Mouse (Mus musculus) heart, adult 8-10 months (tissue): Measurements from ENCODE around the gene Pex13. TPM values are rescaled to one million over a fixed set of nuclear protein-coding genes. Genes with fewer than 3 reads are reported as not detected.

ENCODE experiments used
- DNase-seq: peaks from one replicate; pipeline ENCODE4 v3.0.0; 2022; ENCODE audit warnings: low spot score
- total RNA-seq, 4 experiments: library from RNA; stranded (reverse); gene quantifications; 2 replicates each; pipeline ENCODE4 v1.2.4; 2022

Pex13 gene
- 10 to 100 TPM; 20.5 to 30.7 (median 28.6) TPM for total RNA-seq

GRCm38 (mm10) chr11:23665798-23666501 lies at the start of gene Pex13:
Gene Pex13 (minus strand): TSS chr11:23665959.
- DNase-seq, result peak; percentile 88

DNA sequence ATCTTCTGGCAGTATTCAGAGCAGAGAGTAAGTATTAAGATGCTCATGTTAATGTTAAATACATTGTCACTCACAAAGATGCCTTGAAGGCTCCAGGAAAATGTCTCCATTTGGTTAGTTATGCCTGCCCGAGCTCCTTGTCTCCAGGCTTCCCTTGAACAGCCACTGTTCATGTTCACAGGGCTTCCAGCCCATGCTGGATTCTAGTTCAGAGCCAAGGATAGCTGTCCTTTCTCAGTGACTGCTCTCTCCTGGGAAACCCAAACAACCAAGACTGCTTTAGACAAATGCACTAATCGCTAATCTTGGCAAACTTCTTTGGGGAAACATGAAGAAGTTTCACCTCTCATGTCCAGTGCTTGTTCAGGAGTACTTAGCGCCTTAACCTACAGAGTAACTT lies 46.5 kb upstream of the Pex13 start:
- DNase-seq, result no peak

- no peak for DNase-seq
These were observed 39.0 kb upstream of the Pex13 start for GRCm38 (mm10) chr11:23704604-23705294.

- no peak for DNase-seq
These were observed 36.1 kb upstream of the Pex13 start for GRCm38 (mm10) chr11:23701831-23702230.

- no peak for DNase-seq
These were observed 33.8 kb upstream of the Pex13 start for GRCm38 (mm10) chr11:23699414-23700095.

- DNase-seq, result no peak
These were observed 32.8 kb upstream of the Pex13 start for GRCm38 (mm10) chr11:23698526-23698925.

- DNase-seq, result no peak
These were observed 30.1 kb upstream of the Pex13 start for GRCm38 (mm10) chr11:23695847-23696246.

DNA sequence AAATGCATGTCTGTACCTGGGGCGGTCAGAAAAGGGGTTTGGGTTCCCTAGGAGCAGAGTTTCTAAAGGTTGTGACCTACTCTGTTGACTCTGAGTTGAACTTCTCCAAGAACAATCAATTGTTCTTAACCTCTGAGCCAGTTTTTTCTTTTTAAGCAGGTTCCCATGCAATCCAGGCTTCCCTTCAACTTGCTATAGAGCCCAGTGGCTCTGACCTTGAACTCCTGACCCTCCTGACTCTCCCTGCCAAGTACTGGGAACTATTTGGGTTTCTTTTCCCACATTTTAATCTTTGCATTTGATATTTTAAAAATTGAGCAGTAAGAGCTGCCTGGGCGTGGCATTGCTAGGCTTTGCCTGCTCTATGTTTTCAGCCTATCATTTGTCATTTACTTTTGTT lies 27.5 kb upstream of the Pex13 start:
- DNase-seq, result no peak

- no peak for DNase-seq
These were observed 22.3 kb upstream of the Pex13 start for GRCm38 (mm10) chr11:23688060-23688459.

DNA sequence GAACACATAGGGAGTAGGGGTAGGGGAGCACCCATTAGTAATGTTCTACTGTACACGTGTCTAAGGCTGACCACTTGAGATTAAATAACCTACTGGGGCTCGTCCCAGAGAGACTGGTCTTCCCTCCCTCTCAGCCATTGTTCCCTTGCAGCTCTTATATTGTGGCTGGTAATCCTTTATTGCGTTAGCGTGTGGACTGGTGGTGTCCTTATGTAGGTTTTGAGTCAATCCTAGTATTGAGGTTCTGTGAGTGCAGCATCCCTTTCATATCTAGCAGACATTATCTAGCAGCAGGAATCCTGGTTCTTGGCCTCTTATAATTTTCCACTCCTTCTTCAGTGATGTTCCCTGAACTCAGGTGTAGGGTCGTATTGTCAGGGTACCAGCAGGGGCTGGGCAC lies 20.9 kb upstream of the Pex13 start:
- no peak for DNase-seq

DNA sequence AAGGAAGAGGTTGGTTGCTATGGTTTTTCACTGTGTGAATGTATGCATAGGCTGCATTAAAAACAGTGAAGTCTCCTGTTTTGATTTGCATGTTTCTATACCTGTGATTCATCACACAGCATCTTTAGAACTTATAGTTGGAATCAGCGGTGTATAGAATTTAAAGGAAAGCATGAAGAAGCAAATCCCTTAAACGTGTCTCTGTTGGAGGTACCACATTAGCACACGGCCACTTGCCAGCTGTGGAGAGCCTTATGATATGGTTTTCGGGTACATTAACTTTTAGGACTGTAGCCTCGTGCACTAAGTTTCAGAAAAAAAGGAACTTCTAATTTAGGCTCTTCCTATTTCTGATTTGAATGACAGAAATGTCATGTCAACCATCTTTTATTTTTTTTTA lies 16.8 kb upstream of the Pex13 start:
- DNase-seq, result no peak

GRCm38 (mm10) chr11:23680435-23680950 lies 14.7 kb upstream of the Pex13 start:
- DNase-seq, result peak; percentile 10

- DNase-seq, result peak; percentile 73
These were observed 13.4 kb upstream of the Pex13 start for GRCm38 (mm10) chr11:23679044-23679642.

- DNase-seq, result no peak
These were observed 10.3 kb upstream of the Pex13 start for GRCm38 (mm10) chr11:23676100-23676499.

- DNase-seq, result no peak
These were observed 6.5 kb upstream of the Pex13 start for GRCm38 (mm10) chr11:23672256-23672749.

- DNase-seq, result no peak
These were observed 1.4 kb upstream of the Pex13 start for GRCm38 (mm10) chr11:23667128-23667527.

DNA sequence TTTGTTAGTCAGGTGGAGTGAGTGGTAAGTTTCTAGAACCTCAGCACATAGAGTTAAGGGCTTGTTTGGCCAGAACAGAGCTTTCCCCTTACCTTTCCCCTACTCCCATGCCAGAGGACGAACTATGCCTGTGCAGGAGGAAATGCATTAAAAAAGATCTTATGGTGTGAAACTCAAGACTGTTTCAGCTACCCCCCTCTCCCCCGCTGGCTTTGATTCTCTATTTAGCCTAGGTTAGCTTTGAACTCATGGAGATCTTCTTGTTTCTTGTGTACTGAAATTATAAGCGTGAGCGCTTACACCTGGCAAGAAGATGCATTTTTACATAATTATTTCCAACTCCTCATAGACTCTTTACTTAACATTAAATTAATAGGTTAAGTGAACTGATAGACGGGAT lies 767 bp upstream of the Pex13 start:
- DNase-seq, result no peak

DNA sequence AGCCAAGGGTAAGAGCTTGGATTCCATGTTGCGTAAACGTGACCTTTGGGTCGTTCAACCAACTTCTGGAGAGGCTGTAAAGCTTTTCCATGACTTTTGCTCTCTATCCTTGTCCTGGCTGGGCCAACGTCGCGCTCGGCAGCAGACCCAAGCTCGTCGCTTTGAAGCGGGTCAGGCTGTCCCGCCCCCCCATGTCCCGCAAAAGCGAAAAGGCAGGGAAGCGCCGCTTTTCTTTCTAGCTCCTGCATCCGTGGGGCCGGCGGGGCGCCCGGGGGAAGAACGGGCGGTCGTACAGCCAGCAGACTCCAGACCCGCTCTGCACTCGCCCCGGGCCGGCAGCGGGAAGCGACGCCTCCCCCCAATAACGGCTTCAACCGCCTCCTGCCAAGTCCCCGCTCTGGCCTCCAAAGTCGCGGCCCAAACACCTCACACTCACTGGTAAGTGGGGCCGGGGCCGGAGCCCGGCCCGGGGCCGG lies 410 bp downstream of the Pex13 start, which contains the start of gene Pus10:
TSS of gene Pus10 (plus strand) at position 364 of the 476 bp plus-strand sequence.
- peak; percentile 16 for DNase-seq

GRCm38 (mm10) chr11:23664232-23664631 lies 1.5 kb downstream of the Pex13 start:
- DNase-seq, result no peak

- peak; percentile 4 for DNase-seq
These were observed 8.0 kb downstream of the Pex13 start for GRCm38 (mm10) chr11:23657791-23658190.

DNA sequence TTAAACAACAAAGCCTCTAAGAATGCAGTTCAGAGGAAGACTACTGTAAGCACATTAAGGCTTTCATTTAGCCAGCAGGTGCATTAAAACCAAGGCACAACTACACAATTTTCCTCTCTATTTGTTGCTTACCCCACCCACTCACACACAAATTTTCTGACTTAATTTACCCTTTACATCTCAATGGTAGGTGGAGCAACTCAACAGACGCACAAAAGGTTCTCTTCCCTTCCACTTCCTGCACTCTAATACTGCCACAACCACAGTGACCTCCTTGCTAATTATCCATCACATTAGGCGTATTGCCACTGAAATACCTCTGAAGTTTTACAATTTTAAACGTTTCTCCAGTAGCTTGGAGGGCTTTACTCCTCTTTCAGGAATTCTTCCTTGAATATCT lies 12.1 kb downstream of the Pex13 start:
- no peak for DNase-seq

GRCm38 (mm10) chr11:23647835-23648234 lies 17.9 kb downstream of the Pex13 start:
- no peak for DNase-seq
